Mouse (Mus musculus) Patski (cell line): ENCODE data around the gene Stard13. TPM values are rescaled to one million over a fixed set of nuclear protein-coding genes. Genes with fewer than 3 reads are reported as not detected.

Source experiments
- ATAC-seq: fragments of 100-300 bp; one replicate; pipeline ENCODE4 v1.8.0; 2021
- CTCF ChIA-PET: fragments of 350-600 bp; sonication (Branson Sonifier 250); formaldehyde crosslinking; loops from one replicate; lab custom pipeline; 2022; ENCODE audit warnings: inconsistent platforms; lab: Charles Lee
- POLR2A ChIA-PET: fragments of 350-600 bp; sonication (Branson Sonifier 250); formaldehyde crosslinking; loops from one replicate; lab custom pipeline; 2022; ENCODE audit warnings: antibody characterized with exemption, inconsistent platforms; lab: Charles Lee
- DNase-seq: peaks from one replicate; pipeline ENCODE4 v3.0.0-alpha.2; 2011; ENCODE audit warnings: low read depth, low spot score
- H3K27me3 ChIP-seq: fragments of 371-371 bp; one replicate; pipeline ENCODE4 v1.5.1; 2021
- CTCF ChIP-seq: fragments of 100-300 bp; IDR thresholded peaks from one replicate; pipeline ENCODE4 v1.5.1; 2021
- in situ Hi-C: fragments of 300-500 bp; cut with MboI; formaldehyde crosslinking; loops from 3 replicates; pipeline ENCODE4 v1.11.1; 2018; ENCODE audit warnings: low pct_unique_long_range_greater_than_20kb, mixed read lengths
- polyA plus RNA-seq: library from polyadenylated mRNA; unstranded; gene quantifications from one replicate; pipeline ENCODE4 v1.2.3, GENCODE M21; 2021

Gene Stard13
- polyA plus RNA-seq, 1 experiment from 2014 or later: 59.4 TPM

- POLR2A ChIA-PET: interaction anchor here (0.7 kb wide), 1 partner anchor 79 kb away, joined by 4 read pairs; no protein-coding TSS in a partner anchor
- DNase-seq (no peak), ATAC-seq (no peak)
- H3K27me3 ChIP-seq: no peaks in the 10 kb centered on the region
- CTCF ChIA-PET: interaction anchor here (0.9 to 1.1 kb wide), 2 partner anchors 9 to 14 kb away, joined by 3 read pairs; no protein-coding TSS in a partner anchor
- in situ Hi-C loops: no loop called here
- no peak for TF ChIP-seq CTCF
Observed at GRCm38 (mm10) chr5:151027171-151027570, 206.5 kb downstream of the Stard13 start.

- ChIA-PET POLR2A (no interaction called here), CTCF (interaction anchor here (1.4 kb wide), 1 partner anchor 28 kb away, joined by 3 read pairs; no protein-coding TSS in a partner anchor)
- in situ Hi-C loops: no loop called here
- no peak for TF ChIP-seq CTCF
- ATAC-seq: no peak
- H3K27me3 ChIP-seq: no peaks in the 10 kb centered on the region
- no peak for DNase-seq
Observed at GRCm38 (mm10) chr5:151026069-151026468, 207.6 kb downstream of the Stard13 start.

DNA sequence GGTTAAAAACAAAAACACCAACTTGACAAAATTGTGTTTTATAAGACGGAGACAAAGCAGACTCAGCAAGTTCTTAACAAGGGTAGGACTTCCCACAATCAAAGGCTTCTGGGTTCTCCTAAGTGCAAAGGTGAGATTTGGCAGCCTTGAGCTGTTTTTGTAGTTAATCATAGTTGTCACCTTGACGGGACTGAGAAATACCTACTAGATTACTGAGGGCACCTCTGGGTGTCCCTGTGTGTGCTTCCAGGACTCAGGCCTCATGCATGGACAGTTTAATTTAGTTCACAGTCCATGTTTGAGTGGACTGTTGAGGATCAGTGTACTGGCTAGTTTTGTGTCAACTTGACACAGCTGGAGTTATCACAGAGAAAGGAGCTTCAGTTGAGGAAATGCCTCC lies 209.2 kb downstream of the Stard13 start:
- CTCF ChIA-PET: interaction anchor here (1.4 to 1.6 kb wide), 2 partner anchors 13 to 29 kb away, joined by 3 read pairs; no protein-coding TSS in a partner anchor
- in situ Hi-C loops: no loop called here
- TF ChIP-seq CTCF: no peak
- POLR2A ChIA-PET: no interaction called here
- no peak for DNase-seq
- ATAC-seq: no peak
- H3K27me3 ChIP-seq: no peaks in the 10 kb centered on the region

DNA sequence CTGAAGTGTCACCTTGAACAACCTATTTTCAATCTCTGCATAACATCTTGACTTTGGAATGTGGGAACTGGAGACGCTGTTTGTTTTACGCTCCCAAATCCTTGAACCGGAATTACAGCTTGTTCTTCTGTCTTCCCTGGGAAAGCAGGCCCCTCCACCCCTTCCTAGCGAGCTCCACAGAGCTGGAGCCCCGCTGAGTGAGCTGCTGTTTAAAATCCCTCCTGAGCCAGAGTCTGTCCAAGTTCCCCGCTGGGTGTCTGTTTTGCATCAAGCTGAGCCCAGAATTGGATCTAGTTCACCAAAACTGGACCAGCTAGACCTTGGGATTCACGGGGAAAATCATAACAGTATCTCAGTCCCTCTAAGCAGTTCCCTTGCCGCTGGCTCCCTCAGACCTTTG lies 210.2 kb downstream of the Stard13 start:
- ChIA-PET POLR2A (interaction anchor here (0.6 kb wide), 1 partner anchor 12 kb away, joined by 4 read pairs; no protein-coding TSS in a partner anchor), CTCF (interaction anchor here (1.6 to 1.9 kb wide), 2 partner anchors 12 to 28 kb away, joined by 3 to 4 read pairs; no protein-coding TSS in a partner anchor)
- no peak for ATAC-seq
- no peak for DNase-seq
- no peak for TF ChIP-seq CTCF
- in situ Hi-C loops: no loop called here
- H3K27me3 ChIP-seq: no peaks in the 10 kb centered on the region

DNA sequence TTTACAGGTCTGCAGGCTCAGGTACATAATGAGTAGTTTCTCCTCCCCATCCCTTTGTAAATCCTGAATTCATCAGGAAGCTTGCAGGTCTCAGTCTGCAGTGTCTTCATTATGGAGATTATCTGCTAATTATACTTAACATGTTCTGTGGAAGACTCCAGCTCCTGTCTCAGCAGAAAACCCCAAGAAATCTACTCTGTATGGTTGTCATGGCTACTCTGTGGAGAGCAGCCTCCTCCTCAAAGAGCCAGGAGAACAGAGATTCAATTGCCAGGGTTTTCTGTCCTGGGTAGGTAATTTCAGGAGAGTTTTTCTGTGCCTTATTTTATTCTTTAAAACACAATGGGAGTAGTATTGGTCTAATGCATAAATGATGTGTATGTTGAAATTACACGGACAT lies 210.7 kb downstream of the Stard13 start:
- CTCF ChIA-PET: interaction anchor here (1.1 to 1.9 kb wide), 2 partner anchors 9 to 29 kb away, joined by 4 read pairs; no protein-coding TSS in a partner anchor
- POLR2A ChIA-PET: no interaction called here
- in situ Hi-C loops: no loop called here

DNA sequence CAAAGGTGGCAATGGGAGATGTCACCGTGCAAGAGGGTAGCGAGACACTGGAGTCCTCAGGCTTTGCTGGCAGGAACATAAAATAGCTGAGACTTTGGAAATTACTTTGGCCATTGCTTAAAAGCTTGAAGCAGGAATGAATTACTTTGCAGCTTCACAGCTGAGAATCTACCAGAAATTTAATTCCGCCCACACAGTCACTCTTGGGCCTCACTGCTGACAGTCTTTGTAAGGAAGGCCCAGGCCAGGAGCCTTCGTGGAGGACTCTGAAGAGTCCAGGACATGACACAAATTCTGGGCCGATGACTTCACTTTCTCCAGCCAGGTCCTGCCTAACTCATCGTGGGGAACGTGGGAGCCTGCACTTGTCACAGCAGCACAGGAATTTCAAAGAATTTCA lies 211.6 kb downstream of the Stard13 start:
- no peaks in the 10 kb centered on the region for H3K27me3 ChIP-seq
- no peak for TF ChIP-seq CTCF
- in situ Hi-C loops: no loop called here
- ATAC-seq (no peak), DNase-seq (no peak)
- CTCF ChIA-PET: interaction anchor here (1.1 to 1.9 kb wide), 2 partner anchors 8 to 30 kb away, joined by 4 read pairs; no protein-coding TSS in a partner anchor
- POLR2A ChIA-PET: interaction anchor here (0.5 to 0.7 kb wide), 2 partner anchors 294 to 402 kb away, joined by 3 to 4 read pairs; no protein-coding TSS in a partner anchor

More for the DNA sequence above, 210.7 kb downstream of the Stard13 start:
- no peak for DNase-seq
- ATAC-seq: no peak
- no peaks in the 10 kb centered on the region for H3K27me3 ChIP-seq
- no peak for TF ChIP-seq CTCF

- H3K27me3 ChIP-seq: no peaks in the 10 kb centered on the region
- no peak for ATAC-seq
- CTCF ChIA-PET: no interaction called here
- in situ Hi-C loops: no loop called here
- no peak for DNase-seq
- no peak for TF ChIP-seq CTCF
- POLR2A ChIA-PET: no interaction called here
Observed at GRCm38 (mm10) chr5:151020831-151021230, 212.8 kb downstream of the Stard13 start.

DNA sequence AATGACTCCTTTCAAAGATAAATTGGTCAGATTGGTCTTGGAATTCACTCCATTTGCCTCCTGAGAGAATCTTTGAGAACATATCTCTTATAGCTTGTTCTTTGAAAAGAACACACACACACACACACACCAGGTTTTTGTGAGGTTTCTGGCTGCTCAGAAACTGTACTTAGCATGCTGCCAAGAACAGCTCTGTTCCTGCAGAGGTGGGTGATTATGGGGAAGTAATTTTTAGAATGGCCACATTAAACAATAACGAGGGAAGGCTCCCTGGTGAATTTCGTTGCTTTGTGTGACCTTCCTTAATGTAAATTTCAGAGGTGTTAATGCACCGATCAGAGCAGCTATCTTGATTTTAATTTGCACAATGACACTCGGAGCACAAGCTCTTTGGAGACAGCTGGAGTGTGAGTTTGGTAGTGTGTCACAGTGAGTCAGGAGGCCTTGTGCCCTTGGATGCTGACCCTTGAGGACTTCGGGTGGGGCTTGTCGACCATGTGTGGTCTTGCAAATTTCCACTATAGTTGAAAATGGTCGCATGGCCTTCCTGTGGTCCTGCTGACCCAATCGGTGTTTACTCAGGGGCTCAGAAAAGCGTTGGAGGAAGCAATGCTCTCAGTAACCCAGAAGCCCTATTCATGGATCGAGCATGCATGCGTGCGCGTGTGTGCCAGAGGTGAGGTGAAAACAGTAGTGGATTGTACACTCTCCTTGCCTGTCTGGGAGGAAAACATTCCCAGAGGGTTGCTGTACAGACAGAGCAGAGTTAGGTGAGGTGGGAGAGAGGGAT lies 213.4 kb downstream of the Stard13 start:
- no peaks in the 10 kb centered on the region for H3K27me3 ChIP-seq
- ATAC-seq (no peak), DNase-seq (no peak)
- TF ChIP-seq CTCF: no peak
- in situ Hi-C loops: no loop called here
- POLR2A ChIA-PET: interaction anchor here (0.6 kb wide), 1 partner anchor 134 kb away, joined by 3 read pairs; no protein-coding TSS in a partner anchor
- CTCF ChIA-PET: interaction anchor here (0.9 kb wide), 1 partner anchor 74 kb away, joined by 5 read pairs; no protein-coding TSS in a partner anchor

DNA sequence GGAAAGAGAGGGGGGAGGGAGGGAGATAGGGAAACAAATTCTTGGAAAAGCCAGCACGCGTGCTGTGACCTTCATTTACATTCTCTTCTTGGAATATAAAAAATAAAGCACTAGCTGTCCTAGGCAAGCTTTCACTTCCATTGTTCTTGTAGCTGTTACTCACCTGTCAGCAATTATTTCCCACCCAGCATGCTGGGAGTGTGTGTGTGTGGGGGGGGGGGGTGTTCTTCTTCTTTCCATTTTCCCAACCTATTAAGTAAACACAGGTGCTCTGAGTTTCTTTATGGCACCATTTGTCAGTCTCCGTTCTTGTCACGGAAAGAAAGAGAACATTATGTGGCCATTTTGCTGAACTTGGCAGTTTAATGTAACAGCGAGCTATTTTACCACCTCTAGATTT lies 214.7 kb downstream of the Stard13 start:
- ChIA-PET CTCF (no interaction called here), POLR2A (no interaction called here)
- in situ Hi-C loops: no loop called here
- H3K27me3 ChIP-seq: no peaks in the 10 kb centered on the region
- no peak for TF ChIP-seq CTCF
- DNase-seq (no peak), ATAC-seq (no peak)

GRCm38 (mm10) chr5:151018450-151018849 lies 215.2 kb downstream of the Stard13 start:
- POLR2A ChIA-PET: no interaction called here
- in situ Hi-C loops: no loop called here
- CTCF ChIA-PET: interaction anchor here (0.8 kb wide), 1 partner anchor 123 kb away, joined by 3 read pairs; no protein-coding TSS in a partner anchor
- ATAC-seq (no peak), DNase-seq (no peak)
- TF ChIP-seq CTCF: no peak
- no peaks in the 10 kb centered on the region for H3K27me3 ChIP-seq
